Mouse (Mus musculus): ENCODE measurements around the gene Wipf2.

- TF ChIP-seq MYC (IDR thresholded peaks at IDR 0.05; ENCODE audit: low read depth, low read length) (no peak), CTCF (conservative IDR thresholded peaks at IDR 0.05 in 1 of 2, IDR thresholded peaks at IDR 0.05 in 1 of 2; ENCODE audit: low read depth in 2 of 2, low read length in 2 of 2) (no peak), CHD2 (IDR thresholded peaks at IDR 0.05; ENCODE audit: low read length) (no peak), UBTF (IDR thresholded peaks at IDR 0.05; ENCODE audit: low read depth, low read length) (no peak)
Observed at GRCm38 (mm10) chr11:98877001-98877400, 13.6 kb downstream of the Wipf2 start.
